Mouse (Mus musculus) megakaryocyte progenitor cell, adult 5-6 weeks (primary cell): ENCODE measurements around the gene Trim24. TPM values are rescaled to one million over a fixed set of nuclear protein-coding genes. Genes with fewer than 3 reads are reported as not detected.

Experiments
- ATAC-seq: replicated peaks from 2 replicates; pipeline ENCODE4 v1.8.0; 2016; ENCODE audit warnings: mild to moderate bottlenecking, moderate TSS enrichment, inconsistent platforms; ENCODE audit not compliant: poor library complexity
- total RNA-seq, 2 experiments: library from RNA; stranded (forward) in 1 of 2; stranded (reverse) in 1 of 2; fragments of 157-497, 149-512 nt in 1 of 2; fragments of 200-1000 nt in 1 of 2; gene quantifications; 2 replicates each; pipeline versions ENCODE4 v1.2.3 to v1.2.4; 2015 to 2017

Gene Trim24
- total RNA-seq, 2 experiments from 2014 or later = 12.0 to 30.3 TPM

GRCm38 (mm10) chr6:37862893-37863292 lies 7.7 kb upstream of the Trim24 start:
- peak; percentile 72 for ATAC-seq

DNA sequence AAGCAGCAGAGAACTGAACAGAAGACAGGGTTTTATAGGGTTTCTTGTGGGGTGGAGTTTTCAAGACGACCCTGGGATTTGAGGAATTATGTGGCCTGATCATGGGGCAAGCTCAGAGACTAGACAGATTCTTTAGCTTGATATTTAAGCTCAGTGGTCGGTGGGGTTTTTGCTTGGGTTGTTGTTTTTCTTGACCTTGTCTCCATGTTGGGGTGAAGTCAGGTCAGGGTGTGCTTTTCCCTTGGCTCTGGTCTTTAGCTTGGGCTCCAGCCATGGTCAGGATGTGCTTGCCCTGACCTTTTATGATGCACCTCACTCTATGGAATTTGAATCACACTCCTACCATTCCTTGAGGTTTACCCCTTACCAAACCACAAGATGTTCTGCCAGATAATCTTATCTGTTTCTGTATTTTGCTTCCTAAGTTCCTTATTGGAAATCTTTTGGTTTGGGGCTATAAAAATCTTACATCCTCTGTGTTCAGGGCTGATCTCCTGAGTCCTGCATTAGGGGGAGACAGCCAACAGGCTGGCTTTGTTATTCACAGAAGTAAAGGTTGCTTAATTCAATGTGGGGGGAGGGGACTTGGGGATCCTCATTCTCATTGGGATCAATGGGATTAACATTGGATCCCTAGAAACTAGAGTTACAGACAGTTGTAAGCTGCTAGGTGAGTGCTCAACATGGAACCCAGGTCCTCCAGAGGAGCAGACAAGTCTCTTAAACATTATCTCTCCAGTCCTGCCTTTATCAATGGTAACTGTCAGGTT lies 6.5 kb upstream of the Trim24 start:
- no peak for ATAC-seq

- peak; percentile 19 for ATAC-seq
Measured at GRCm38 (mm10) chr6:37871137-37871851, 683 bp downstream of the Trim24 start.

DNA sequence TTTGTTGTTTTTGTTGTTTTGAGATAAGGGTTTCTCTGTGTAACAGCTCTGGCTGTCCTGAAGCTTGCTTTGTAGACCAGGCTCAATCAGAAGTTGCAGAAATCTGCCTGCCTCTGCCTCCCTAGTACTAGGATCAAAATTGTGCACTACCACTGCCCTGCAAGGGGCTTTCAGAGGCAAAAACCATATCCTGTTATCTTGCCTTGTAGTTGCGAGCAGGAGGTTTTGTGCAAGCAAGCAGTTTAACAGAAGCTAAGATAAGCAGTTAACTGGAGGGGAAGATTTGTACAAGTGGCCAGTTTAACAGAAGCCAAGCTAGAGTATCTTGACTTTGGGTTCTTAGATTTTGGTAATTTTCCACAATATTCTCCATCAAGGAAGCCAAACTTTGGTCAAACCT lies 2.2 kb downstream of the Trim24 start:
- no peak for ATAC-seq

DNA sequence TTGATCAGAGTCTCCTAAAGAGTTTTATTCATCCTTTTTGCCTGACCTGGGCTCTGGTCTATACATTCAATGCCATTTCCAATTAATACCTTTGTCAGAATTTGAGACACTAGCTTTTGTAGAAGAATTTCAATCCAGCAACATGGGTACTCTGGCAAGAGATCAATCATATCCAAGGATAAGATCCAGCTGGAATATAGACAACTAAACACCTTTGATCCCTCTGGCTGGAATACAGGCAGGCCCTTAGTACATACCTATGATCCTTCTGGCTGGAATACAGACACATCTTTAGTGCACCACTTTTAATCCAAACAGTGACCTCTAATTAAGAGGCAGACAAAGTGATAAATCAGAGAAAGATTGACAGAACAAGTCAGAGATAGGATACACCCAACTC lies 3.1 kb downstream of the Trim24 start:
- no peak for ATAC-seq

DNA sequence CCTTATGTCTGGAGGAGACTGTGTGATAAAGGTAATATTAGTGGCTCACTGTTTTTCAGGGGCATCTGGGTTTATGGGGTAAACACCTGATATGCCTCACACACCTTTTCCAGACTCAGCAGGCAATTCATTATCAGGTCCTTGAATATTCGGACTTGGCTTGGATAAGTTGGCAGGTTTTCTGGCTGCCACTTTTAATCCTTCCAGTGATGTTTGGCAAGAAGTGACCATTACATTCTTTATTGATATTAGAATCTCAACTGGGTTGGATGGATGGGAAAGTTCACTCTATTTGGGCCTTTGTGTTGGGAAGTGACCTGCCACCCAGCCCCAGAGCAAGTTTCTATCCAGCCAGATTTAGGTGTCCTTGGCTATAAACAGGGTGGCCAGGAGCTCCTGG lies 7.6 kb downstream of the Trim24 start:
- no peak for ATAC-seq

- no peak for ATAC-seq
Measured at GRCm38 (mm10) chr6:37880586-37880985, 10.0 kb downstream of the Trim24 start.

GRCm38 (mm10) chr6:37893586-37893985 lies 23.0 kb downstream of the Trim24 start:
- ATAC-seq = no peak

GRCm38 (mm10) chr6:37895646-37896435 lies 25.2 kb downstream of the Trim24 start:
- ATAC-seq = peak; percentile 61; the same call in 1 of the 2 replicates

- no peak for ATAC-seq
Measured at GRCm38 (mm10) chr6:37900221-37900620, 29.6 kb downstream of the Trim24 start.

DNA sequence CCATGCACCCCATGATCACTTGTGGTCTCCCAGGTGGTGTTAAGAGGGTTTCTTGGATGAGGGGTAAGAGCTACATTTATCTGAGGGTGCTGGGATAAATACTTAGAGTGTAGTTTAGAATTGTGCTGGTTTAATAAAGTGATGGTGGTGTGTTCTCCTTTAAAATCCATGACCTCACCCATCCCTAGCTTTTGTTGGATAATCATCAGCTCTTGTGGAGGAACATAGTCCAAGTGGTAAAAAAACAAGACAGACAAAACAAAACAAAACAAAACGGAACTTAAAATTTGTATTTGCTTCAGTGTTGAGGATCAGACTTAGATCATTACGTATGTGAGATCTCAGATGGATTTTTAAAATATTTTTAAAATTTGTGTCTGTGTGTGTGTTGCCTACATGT lies 31.2 kb downstream of the Trim24 start:
- ATAC-seq = no peak

DNA sequence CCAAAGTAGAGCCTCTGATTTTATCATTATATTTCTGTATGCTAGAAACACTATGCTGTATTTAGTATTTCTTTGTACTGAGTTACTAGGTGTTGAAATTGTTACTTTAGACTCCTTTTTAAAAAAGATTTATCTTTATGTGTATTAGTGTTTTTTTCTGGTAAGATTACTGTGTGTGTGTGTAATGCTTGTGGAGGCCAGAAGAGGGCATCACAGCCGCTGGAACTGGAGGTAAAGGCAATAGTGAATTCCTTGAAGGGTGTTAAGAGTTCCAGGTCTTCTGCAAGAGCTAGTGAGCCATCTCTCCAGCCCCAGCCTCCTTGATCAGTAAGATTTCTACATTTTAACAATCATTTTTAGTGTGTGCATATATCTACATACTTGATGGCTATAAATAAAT lies 33.2 kb downstream of the Trim24 start:
- no peak for ATAC-seq

GRCm38 (mm10) chr6:37913525-37913924 lies 42.9 kb downstream of the Trim24 start:
- no peak for ATAC-seq

GRCm38 (mm10) chr6:37925104-37925503 lies 54.5 kb downstream of the Trim24 start:
- no peak for ATAC-seq

GRCm38 (mm10) chr6:37926751-37927150 lies 56.1 kb downstream of the Trim24 start:
- no peak for ATAC-seq

GRCm38 (mm10) chr6:37936498-37936897 lies 65.9 kb downstream of the Trim24 start:
- ATAC-seq = no peak

DNA sequence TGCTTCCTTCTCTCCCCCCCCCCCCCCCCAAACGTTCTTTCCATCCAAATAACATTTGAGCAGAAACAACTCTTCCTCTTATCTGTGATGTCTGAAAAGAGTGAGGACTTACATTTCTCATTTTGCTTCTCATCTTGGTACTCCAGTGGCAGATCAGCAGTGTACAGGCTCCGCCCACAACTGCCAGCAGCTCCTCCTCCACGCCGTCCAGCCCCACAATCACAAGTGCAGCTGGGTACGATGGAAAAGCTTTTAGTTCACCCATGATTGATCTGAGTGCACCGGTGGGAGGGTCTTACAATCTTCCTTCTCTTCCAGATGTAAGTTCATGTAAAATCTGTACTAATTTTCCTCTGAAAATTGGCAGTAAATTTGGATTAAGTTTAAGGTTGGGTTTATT lies 80.7 kb downstream of the Trim24 start:
- no peak for ATAC-seq

DNA sequence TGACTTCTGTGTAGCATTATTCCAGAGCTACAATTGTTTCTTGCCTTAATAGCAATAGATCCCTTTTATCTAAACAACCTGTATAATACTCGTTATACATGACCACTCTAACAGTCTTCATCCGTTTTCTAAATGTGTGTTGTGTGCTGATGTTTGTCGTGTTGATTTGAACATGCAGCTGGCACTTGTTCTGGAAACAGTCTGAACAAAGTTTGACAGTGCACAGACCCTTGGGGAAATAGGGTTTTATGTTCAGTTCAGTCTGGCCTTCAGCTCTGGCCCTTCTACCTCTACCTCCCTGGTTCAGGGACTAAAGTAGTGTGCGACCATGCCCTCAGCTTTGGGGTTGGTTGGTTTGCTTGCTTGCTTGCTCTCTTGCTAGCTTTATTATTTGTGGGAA lies 96.8 kb downstream of the Trim24 start:
- ATAC-seq = no peak

GRCm38 (mm10) chr6:38007459-38007858 lies 136.8 kb downstream of the Trim24 start:
- peak; percentile 92 for ATAC-seq

- ATAC-seq = no peak
Measured at GRCm38 (mm10) chr6:38012829-38013228, 142.2 kb downstream of the Trim24 start.
